Mouse (Mus musculus) frontal cortex, postnatal 36 days (tissue): Measurements from ENCODE around the gene Gucy1b1.

Experiments used
- DNase-seq, 2 experiments: peaks; one replicate each; pipeline ENCODE4 v3.0.0; 2022; ENCODE audit warnings: low spot score in 2 of 2

The Gucy1b1 gene

DNA sequence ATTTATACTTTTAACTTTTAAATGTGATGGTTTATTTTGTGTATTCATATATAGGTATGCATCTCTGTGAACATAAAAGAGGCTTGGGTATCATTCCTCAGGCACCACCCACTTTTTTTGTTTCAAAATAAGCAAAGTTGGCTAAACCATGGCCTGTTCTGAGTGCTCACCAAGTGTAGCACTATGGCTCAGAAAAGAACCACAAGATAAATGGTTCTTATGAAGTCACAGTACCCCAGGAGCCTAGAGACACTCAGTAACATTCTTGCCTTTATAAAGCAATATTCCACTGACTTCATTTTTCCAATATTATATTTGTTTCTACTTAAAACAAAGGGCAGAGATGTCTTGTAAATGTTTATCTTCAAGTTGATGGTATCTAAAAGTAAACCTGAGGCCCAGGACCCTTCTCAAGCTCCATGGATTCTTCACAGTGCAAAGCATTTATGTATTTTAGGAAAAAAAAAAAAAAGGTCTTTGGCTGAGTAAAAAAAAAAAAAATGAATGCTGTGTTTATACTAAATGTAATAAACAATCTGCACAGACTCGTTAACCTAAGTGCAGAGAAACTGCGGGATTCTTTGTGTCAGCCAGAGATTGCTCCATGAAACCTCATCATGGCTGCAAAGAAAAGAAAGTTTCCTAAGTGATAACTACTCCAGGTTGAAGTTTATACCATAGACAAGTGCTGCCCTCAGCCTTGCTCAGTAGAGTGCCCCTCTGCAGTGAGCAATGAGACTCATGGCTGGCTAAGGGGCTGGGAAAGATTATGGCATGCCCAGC lies 38.0 kb downstream of the Gucy1b1 start:
- no peak for DNase-seq

DNA sequence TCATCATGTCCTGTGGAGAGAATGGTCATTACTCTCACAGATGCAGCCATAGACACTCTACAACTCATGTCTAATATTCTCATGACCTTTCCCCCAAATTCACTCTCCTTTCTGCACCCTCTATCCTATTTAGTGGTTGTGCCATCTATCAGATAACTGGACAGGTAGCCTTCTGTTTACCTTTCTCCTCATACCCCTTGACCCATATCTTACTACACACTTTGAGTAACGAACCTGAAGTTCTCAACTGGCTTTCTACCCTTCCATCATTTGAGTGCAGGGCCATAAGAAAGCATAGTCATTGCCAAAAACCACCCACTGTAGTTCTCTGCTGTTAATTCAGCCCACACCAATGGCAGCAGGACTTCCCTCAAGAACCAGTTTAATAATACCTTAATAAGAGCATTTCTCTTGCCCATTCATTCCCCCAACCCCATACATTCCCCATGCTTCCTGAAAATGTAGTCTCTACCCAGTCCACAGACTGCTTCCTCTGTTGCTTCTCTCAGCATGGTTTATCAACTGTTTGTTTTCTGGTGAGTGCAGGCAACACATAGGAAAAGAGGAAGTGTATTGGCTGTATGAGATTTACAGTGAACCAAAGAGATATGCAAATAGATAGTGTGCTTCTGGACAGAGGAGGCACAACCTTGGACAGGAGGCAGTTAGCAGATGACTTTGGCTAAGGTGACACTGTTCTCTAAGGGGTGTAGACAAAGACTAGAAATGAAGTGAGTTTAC lies 44.3 kb downstream of the Gucy1b1 start:
- no peak for DNase-seq

DNA sequence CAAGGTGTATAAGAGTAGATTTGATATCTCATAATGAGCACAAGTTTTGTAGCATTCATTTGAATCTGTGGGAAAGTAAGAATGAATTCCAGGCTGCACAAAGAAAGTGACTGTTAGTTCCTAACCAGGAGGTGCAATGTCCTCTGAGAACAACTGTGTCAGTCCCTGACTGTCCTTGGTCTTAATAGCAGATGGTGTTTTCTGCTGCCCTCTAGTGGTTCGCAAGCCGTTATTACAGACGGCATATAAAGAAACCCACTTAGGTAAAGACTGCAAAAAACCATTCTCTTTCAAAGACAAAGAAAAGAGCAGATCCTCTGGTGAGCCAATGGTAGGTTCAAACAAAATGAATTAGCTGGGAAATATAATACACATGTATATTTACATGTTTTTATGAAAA lies 45.3 kb downstream of the Gucy1b1 start:
- DNase-seq: peak in 1 of 2 experiments; percentile 39

GRCm38 (mm10) chr3:82027286-82027685 lies 47.2 kb downstream of the Gucy1b1 start:
- no peak for DNase-seq

DNA sequence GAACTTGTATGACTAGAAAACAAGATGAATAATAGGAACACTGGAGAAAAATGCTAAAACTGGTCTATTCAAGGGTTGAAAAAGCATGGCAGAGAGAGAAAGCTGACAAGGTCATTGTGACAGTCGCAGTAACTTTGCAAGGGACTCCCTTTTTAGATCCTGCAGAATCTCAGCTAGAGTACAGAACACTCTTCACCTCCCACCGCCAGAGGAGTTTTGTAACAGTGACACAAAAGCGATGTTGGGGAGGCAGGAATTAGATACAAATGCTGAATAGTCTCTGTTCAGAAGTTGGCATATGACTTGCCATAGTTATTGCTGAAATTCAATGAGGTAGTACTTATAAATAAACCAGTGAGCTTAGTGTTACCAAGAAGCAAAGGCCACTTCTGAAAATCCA lies 51.4 kb downstream of the Gucy1b1 start:
- no peak for DNase-seq

GRCm38 (mm10) chr3:82022421-82022920 lies 52.0 kb downstream of the Gucy1b1 start:
- DNase-seq: no peak

DNA sequence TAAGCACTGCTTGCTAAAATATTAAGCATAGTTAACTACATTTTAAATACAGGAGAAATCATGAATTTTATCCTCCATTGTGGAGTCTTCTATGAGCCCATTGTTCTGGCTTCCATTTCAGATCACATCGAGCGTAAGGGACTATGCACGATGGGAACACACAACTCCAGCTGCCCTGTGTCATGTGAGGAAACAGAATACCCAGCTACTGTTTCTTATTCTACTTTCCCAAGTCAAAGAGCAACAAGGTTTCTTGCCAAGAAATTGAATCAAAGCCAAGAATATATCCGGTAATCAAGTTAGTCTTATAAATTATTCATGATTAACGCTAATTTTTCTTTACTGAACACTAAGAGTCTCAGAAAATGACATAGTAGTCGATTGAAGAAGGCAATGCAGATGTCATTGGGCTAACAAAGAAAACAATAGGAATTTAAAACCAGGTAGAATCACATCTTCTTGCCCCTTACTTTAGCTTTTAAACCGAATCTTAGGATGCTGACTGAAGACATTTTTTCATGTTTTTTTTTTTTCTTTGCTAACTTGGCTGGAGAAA lies 60.3 kb downstream of the Gucy1b1 start:
- DNase-seq: no peak

- DNase-seq: no peak
Measured at GRCm38 (mm10) chr3:82007002-82007401, 67.5 kb downstream of the Gucy1b1 start.

- peak in 1 of 2 experiments; percentile 50 for DNase-seq
Measured at GRCm38 (mm10) chr3:81995988-81996387, 78.5 kb downstream of the Gucy1b1 start.

DNA sequence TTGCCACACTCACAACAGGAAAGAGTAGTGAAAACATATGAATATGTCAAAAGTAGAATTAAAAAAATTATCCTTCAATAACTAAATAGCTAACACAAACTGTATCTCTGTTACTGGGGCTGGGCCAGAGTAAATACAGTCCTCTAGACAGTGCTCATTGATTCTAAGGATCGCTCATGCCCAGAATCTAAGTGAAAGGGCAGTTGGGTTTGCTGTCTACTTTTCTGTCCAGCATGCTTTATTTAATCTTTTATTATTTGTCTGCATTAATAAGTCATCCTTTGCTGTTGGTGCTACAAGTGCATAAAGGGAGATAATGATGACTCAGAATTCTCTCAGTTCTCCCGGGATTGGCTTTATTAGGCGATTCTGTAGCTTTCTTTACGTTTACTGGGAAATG lies 79.1 kb downstream of the Gucy1b1 start:
- DNase-seq: no peak

- DNase-seq: no peak
Measured at GRCm38 (mm10) chr3:81990531-81990930, 84.0 kb downstream of the Gucy1b1 start.

- no peak for DNase-seq
Measured at GRCm38 (mm10) chr3:81989692-81990141, 84.8 kb downstream of the Gucy1b1 start.

DNA sequence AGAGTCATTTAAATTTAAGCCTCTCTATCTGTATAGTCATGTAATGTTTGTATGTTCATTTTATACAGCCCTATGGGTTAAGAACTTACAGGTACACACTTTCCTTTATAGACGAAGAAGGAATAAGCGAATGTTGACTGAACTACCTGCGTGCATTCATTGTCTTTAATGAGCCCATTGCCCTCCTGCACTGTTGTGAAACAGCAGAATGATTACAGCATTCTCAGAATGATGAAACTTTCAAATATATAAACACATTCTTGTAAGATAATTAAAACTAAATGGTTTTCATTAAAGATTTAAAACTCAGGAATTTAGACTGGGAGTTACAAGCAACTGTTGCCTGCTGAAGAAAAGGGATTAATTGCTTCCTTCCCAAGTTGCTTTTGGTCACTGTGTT lies 86.9 kb downstream of the Gucy1b1 start:
- DNase-seq: no peak

DNA sequence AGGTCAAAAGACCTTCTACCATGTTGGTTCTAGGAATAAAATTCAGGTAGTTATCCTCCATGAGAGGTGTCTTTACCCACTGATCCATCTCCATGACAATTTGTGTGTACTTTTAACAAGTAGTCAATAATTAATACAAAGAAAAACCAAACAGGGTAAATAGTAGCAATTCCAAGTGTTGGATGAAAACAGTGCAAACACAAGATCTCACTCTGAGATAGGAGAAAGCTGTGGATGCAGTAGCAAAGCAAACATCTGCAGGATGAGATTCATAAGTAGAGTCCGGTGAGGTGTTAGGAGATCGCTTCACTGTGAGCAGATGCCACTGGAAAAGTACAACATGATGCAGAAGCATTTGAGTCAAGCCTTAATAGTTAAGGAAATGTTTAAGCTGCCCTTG lies 88.4 kb downstream of the Gucy1b1 start:
- DNase-seq: no peak

DNA sequence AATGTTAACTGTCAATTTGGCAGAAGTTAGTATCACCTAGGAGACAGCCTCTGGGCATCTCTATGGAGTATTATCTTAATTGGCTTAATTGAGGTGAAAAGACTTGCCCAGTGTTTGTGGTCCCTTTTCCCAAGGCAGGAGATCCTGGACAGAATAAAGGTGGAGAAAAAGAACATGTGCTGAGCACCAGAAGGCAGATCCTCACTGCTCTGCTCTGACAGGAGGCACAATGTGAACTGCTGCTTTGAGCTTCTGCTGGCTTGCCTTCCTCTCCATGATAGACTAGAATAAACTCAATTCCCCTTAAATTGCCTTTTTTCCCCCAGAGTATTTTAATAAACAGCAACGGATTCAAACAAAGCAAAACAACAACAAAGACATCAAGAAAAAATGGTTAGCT lies 89.4 kb downstream of the Gucy1b1 start:
- DNase-seq: no peak

DNA sequence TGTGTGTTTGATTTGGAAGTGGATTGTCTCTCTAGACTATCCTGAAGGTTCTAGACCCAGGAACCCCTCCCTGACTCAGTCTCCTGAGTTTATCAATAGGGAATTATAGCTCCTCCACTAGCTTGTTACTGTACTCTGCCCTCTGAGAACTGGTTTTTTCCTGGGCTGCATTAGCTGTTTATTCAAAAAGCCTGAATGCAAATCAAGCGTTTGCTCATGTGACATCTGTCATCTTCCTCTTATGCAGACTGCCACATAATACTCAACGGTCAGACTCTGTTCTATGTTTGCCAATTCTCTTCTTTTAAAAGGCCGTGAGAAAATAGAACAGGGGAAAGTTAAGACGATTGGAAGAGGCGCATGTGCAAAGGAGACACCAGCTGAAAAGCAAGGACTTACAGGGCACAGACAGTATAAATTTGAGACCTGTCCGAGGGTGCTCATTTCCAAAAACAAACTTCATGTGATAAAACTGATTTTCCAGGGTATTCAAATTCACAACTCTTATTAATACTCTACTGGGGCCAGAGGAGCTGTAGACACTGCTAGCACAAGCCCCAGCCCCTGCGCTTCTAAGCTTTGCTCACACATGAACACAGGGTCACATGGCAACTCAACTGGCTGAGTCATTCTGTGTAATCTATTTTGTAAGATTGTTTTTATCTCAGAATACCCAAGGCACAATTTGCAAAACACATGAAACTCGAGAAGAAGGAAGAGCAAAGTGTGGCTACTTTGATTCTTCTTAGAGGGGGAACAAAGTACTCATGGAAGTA lies 91.2 kb downstream of the Gucy1b1 start:
- no peak for DNase-seq
